Mouse (Mus musculus) cortical plate, adult 2 months (tissue): Measurements from ENCODE around the gene BC005624.

ENCODE experiments used
- CTCF ChIP-seq: fragments of 200-500 bp; IDR thresholded peaks from 2 replicates; pipeline ENCODE4 v1.5.1; 2011; ENCODE audit warnings: mild to moderate bottlenecking, control low read depth, low read length; ENCODE audit not compliant: insufficient read depth; ENCODE audit errors: extremely low read depth
- POLR2A ChIP-seq: fragments of 200-500 bp; IDR thresholded peaks from 2 replicates; pipeline ENCODE4 v1.6.1; 2011; ENCODE audit warnings: mild to moderate bottlenecking, low read length, control low read depth; ENCODE audit not compliant: insufficient read depth; ENCODE audit errors: extremely low read depth

- TF ChIP-seq CTCF: no peak
- TF ChIP-seq POLR2A: no peak
Measured at GRCm38 (mm10) chr2:31013371-31014120, 31.5 kb upstream of the BC005624 start.
